Mouse (Mus musculus): ENCODE measurements around the gene Ckap4.
"Not testable (repeated sequence)": the region's sequence is repeated elsewhere in the genome, so short reads cannot be mapped to it uniquely, and the experiment has no call there.

The Ckap4 gene

GRCm38 (mm10) chr10:84496805-84497204 is 37.1 kb downstream of the Ckap4 start:
- DNase-seq, result no peak

DNA sequence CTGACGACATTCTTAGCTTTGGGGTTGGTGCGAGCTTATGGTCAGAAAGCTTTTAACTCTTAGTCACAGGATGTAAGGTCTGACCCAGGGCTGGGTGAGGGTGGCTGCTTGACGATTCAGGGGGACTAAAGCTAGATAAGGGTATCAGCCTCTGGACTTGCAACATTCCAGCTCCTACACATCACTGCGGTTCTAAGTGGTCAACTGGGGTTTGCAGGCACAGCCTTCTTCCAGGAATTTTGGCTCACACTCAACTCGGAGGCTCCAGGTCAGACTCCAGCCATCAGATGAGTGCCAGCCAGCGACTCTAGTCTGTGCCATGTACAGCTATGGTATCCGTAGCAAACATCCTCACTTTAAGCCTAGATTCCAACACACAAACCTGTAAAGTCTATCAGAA is 39.4 kb downstream of the Ckap4 start:
- no peak for DNase-seq

- no peak for DNase-seq
These were observed 43.7 kb downstream of the Ckap4 start for GRCm38 (mm10) chr10:84490115-84490514.

- DNase-seq, result peak; percentile 69
These were observed 45.5 kb downstream of the Ckap4 start for GRCm38 (mm10) chr10:84488315-84488714.

- no peak for DNase-seq
These were observed 49.2 kb downstream of the Ckap4 start for GRCm38 (mm10) chr10:84484661-84485060.

DNA sequence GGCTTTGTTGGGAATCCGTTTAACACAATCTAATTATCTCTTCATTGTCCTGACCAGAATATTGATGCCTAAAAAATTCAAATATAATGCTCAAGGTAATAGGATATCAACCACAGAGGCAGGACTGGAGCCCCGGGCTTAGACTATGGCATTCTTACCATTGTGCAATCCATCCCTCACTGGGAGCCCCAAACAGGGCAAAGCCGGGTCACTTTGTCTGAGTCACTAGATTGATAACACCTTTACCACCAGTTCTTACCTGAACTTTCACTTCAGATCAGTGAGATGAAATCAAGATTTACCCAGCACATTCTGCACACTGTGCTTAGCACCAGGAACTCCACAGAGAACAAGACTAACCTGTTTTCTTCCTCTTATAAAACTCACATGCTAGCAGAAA is 50.3 kb downstream of the Ckap4 start:
- DNase-seq, result no peak

- no peak for DNase-seq
These were observed 50.8 kb downstream of the Ckap4 start for GRCm38 (mm10) chr10:84483069-84483468.

- DNase-seq, result not testable (repeated sequence)
These were observed 51.4 kb downstream of the Ckap4 start for GRCm38 (mm10) chr10:84482418-84482817.

GRCm38 (mm10) chr10:84481327-84481671 is 52.6 kb downstream of the Ckap4 start:
- no peak for DNase-seq

DNA sequence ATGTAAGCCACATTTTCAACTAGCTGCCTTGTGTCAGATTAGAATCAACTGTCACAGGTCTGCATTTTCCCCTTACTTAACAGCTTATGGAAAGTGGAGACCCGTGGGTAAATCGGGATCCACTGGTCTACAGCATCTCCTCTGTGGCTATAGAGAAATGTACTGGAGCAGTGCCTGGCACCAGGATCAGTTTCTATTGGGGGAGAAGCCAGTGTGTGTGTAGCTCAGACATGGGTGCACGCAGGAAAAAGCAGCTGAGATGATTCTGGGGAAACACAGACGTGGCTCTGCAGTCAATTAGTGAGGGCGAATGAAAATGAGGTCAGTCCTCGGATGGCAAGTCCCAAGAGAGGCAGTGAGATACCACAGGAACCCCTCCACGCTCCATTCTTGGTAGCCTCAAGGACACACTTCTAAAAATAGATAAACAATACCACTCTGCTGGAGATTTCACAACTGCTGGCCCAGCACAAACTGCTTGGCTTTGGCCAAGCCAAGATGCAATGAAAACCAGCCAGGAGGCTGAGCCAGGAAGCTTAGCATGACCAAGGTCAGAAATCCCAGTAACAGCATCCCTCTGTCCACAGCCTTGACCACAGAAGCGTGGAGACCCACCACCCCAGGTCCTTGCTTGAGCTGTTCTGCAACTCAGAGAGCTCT is 53.1 kb downstream of the Ckap4 start:
- no peak for DNase-seq

GRCm38 (mm10) chr10:84480146-84480545 is 53.7 kb downstream of the Ckap4 start:
- DNase-seq, result no peak

GRCm38 (mm10) chr10:84477613-84478076 is 56.2 kb downstream of the Ckap4 start:
- peak; percentile 34 for DNase-seq

- DNase-seq, result no peak
These were observed 56.7 kb downstream of the Ckap4 start for GRCm38 (mm10) chr10:84477045-84477612.
